Mouse (Mus musculus) embryonic facial prominence, embryonic 11.5 days (tissue): ENCODE data around the gene Ndrg3. TPM values are rescaled to one million over a fixed set of nuclear protein-coding genes. Genes with fewer than 3 reads are reported as not detected.
"Not testable (repeated sequence)": the region's sequence is repeated elsewhere in the genome, so short reads cannot be mapped to it uniquely, and the experiment has no call there.

Source experiments
- ATAC-seq: fragments of 200-750 bp; cut with Nextera tagmentation; replicated peaks from 2 replicates; pipeline ENCODE4 v1.8.0; 2017; ENCODE audit warnings: low read depth; ENCODE audit not compliant: insufficient number of reproducible peaks, low FRiP score, low TSS enrichment
- DNase-seq: peaks from one replicate; pipeline ENCODE4 v3.0.0-alpha.2; 2015; ENCODE audit warnings: low spot score
- H3K27ac ChIP-seq: fragments of 300-500 bp; sonication (generic); replicated peaks from 2 replicates; pipeline ENCODE4 v1.5.1; 2014; ENCODE audit warnings: mild to moderate bottlenecking, low read depth, low read length, control low read depth
- H3K27me3 ChIP-seq: fragments of 300-500 bp; sonication (generic); 2 replicates; pipeline ENCODE4 v1.6.1; 2014; ENCODE audit warnings: mild to moderate bottlenecking, low read length, moderate library complexity, mixed read lengths; ENCODE audit not compliant: control insufficient read depth, insufficient read depth
- H3K36me3 ChIP-seq: fragments of 300-500 bp; sonication (generic); replicated peaks from 2 replicates; pipeline ENCODE4 v1.6.1; 2014; ENCODE audit warnings: low read depth, mild to moderate bottlenecking, low read length, moderate library complexity, mixed read lengths; ENCODE audit not compliant: control insufficient read depth, insufficient read depth
- H3K4me1 ChIP-seq: fragments of 300-500 bp; sonication (generic); 2 replicates; pipeline ENCODE4 v1.6.1; 2014; ENCODE audit warnings: low read length, mixed read lengths; ENCODE audit not compliant: control insufficient read depth, insufficient read depth
- H3K4me2 ChIP-seq: fragments of 300-500 bp; sonication (generic); 2 replicates; pipeline ENCODE4 v1.6.1; 2014; ENCODE audit warnings: low read depth, mild to moderate bottlenecking, control low read depth, low read length, moderate library complexity
- H3K4me3 ChIP-seq: fragments of 300-500 bp; sonication (generic); 2 replicates; pipeline ENCODE4 v1.5.1; 2014; ENCODE audit warnings: low read depth, low read length, control low read depth
- H3K9ac ChIP-seq: fragments of 300-500 bp; sonication (generic); replicated peaks from 2 replicates; pipeline ENCODE4 v1.6.1; 2014; ENCODE audit warnings: mild to moderate bottlenecking, control low read depth, low read length
- H3K9me3 ChIP-seq: fragments of 300-500 bp; sonication (generic); replicated peaks from 2 replicates; pipeline ENCODE4 v1.6.1; 2016; ENCODE audit warnings: mild to moderate bottlenecking, low read length, inconsistent platforms, mixed read lengths; ENCODE audit not compliant: control insufficient read depth
- WGBS: fragments of 180-500 bp; shearing (Covaris S2); extraction: QIAGEN DNeasy Blood & Tissue Kit; methylation state at CpG from one replicate; pipeline ENCODE4 v1.1.7; 2014; 5-methylcytosine and 5-hydroxymethylcytosine counted together
- polyA plus RNA-seq: library from polyadenylated mRNA; unstranded; fragments of >200 nt; fragmentation: Nextera tagmentation; extraction: Ambion mirVana; gene quantifications from 2 replicates; pipeline ENCODE4 v1.2.1, GENCODE M21; 2014

The Ndrg3 gene
- polyA plus RNA-seq, 1 experiment from 2014 or later = 42.2 TPM

- H3K27me3 ChIP-seq, ATAC-seq, H3K9me3 ChIP-seq, H3K9ac ChIP-seq, H3K36me3 ChIP-seq, H3K4me1 ChIP-seq, H3K27ac ChIP-seq, H3K4me3 ChIP-seq, H3K4me2 ChIP-seq, DNase-seq: not testable (repeated sequence)
- WGBS = 80% methylated on average over 4 of the region's 4 CpGs
Measured at GRCm38 (mm10) chr2:156902411-156902810, 89.4 kb downstream of the Ndrg3 start.

DNA sequence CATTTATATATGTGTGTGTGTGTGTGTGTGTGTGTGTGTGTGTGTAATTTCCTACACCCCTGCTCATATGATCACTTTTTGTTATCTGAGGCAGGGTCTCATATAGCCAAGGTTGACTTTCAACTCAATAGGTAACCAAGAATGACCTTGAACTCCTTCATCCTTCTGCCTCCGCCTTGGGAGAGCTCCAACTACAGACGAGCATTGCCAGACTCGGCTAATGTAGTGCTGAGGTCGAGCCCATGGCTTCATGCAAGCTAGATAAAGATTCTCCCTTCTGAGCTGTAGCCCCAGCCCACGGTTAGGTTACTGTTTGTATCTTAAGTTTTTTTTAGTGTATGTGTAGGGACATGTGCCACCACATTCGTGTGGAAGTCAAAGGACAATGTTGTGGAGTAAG lies 90.0 kb downstream of the Ndrg3 start:
- DNase-seq = no peak
- Histone ChIP-seq H3K9me3 (no peaks in the 10 kb centered on the region), H3K27me3 (no peaks in the 10 kb centered on the region), H3K36me3 (no peaks in the 10 kb centered on the region), H3K9ac (no peak overlapping the region), H3K4me1 (no peaks in the 10 kb centered on the region), H3K27ac (no peak overlapping the region), H3K4me2 (no peak overlapping the region), H3K4me3 (no peak overlapping the region)
- ATAC-seq = no peak
- WGBS = 76% methylated on average over 6 of the region's 6 CpGs

DNA sequence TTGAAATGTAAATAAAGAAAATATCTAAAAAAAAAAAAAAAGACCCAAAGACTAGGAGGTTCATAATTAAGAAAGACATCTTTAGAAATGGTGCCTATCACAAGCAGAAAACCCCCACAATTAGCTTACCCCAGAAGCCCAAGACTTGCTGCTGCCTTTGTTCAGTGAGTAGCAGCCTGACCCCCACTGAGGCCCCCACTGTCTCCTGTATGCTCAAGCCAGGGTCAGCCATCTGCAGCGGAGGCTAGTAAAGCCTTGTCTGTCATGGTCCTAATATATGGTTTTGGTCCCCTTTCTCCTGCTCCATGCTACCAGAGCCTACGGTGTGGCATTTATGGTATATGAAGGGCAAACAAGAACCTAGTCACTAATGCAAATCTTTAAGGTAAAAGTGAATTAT lies 90.5 kb downstream of the Ndrg3 start:
- no peaks in the 10 kb centered on the region for H3K4me1 ChIP-seq
- H3K27me3 ChIP-seq = no peaks in the 10 kb centered on the region
- H3K4me2 ChIP-seq = no peak overlapping the region
- 70% methylated on average over 2 of the region's 2 CpGs for WGBS
- no peak overlapping the region for H3K9ac ChIP-seq
- no peaks in the 10 kb centered on the region for H3K9me3 ChIP-seq
- no peaks in the 10 kb centered on the region for H3K36me3 ChIP-seq
- H3K4me3 ChIP-seq = no peak overlapping the region
- ATAC-seq = no peak
- H3K27ac ChIP-seq = no peak overlapping the region
- DNase-seq = no peak

DNA sequence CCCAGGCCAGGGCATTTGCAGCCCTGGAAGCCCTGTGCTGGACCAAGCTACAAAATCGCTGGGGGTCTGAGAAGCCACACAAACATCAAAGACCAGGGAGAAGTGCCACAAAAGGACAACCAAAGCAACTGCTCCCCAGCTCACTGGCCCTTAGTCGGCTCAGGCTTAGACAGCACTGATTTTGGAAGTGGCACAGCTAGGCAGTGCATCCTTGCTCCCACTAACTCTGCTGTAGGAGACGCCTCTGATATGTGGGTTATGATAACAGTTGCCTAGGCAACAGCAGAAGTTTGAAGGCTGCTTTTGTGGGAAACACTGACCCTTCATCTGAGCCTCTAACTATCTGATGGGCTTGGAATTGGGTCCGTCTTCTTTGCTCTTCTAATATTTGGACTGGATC lies 92.7 kb downstream of the Ndrg3 start:
- Histone ChIP-seq H3K4me3 (no peak overlapping the region), H3K9me3 (no peaks in the 10 kb centered on the region), H3K4me1 (no peaks in the 10 kb centered on the region), H3K4me2 (no peak overlapping the region), H3K27me3 (no peaks in the 10 kb centered on the region), H3K9ac (no peak overlapping the region), H3K27ac (no peak overlapping the region), H3K36me3 (no peaks in the 10 kb centered on the region)
- WGBS = 77% methylated on average over 4 of the region's 4 CpGs
- ATAC-seq (no peak), DNase-seq (no peak)

- no peaks in the 10 kb centered on the region for H3K36me3 ChIP-seq
- no peak overlapping the region for H3K9ac ChIP-seq
- ATAC-seq (no peak), DNase-seq (no peak)
- H3K4me1 ChIP-seq = no peaks in the 10 kb centered on the region
- H3K27me3 ChIP-seq = no peaks in the 10 kb centered on the region
- no peak overlapping the region for H3K4me3 ChIP-seq
- H3K27ac ChIP-seq = no peak overlapping the region
- no peaks in the 10 kb centered on the region for H3K9me3 ChIP-seq
- no peak overlapping the region for H3K4me2 ChIP-seq
- WGBS = 69% methylated on average over 4 of the region's 4 CpGs
Measured at GRCm38 (mm10) chr2:156898374-156898773, 93.5 kb downstream of the Ndrg3 start.

DNA sequence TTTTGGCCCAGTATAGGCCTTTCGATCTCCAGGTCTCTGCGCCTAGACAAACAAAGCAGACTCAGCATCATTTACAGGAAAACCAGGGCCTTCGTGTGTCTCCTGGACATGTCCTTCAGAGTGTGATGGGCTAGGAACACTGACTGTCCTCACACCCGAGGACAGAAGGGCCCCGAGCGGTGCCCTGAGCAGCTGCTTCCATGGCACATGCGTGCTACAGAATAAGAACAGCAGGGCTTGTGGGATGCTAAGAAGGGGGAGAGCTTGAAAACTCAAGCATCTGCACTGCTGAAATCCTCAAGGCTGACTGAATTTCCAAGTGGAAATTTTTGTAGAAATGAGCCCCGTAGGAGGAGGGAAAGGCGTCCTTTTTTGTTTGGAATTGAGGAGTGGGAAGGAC lies 94.8 kb downstream of the Ndrg3 start:
- DNase-seq (no peak), ATAC-seq (no peak)
- Histone ChIP-seq H3K27me3 (no peaks in the 10 kb centered on the region), H3K9ac (no peak overlapping the region), H3K36me3 (no peaks in the 10 kb centered on the region), H3K4me2 (no peak overlapping the region), H3K9me3 (no peaks in the 10 kb centered on the region), H3K4me1 (no peaks in the 10 kb centered on the region), H3K27ac (no peak overlapping the region), H3K4me3 (no peak overlapping the region)
- WGBS = 89% methylated on average over 9 of the region's 9 CpGs

DNA sequence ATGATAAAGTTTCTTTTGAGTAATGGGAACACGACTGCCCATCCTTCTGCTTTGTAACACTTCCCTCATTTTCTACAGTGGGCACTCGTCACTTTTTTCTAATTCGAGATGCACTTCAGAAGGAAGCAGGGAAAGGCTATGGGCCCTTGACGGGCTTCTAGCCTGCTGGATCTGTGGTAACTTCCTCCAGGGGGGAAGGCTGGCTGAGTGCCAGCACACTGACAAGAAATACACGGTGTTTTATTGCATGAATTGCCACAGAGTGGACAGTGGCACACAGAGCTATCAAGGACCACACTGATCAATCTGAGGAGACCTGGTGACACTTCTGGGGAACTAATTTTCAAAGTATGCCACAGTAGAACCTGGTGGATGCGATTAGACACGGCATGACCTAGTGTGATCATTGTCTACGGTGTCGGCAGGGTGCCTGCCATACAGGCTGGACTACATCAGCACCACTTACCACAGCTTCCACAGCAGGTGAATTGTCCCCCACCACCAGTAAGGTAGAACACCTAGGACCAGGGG lies 95.4 kb downstream of the Ndrg3 start:
- ATAC-seq (no peak), DNase-seq (no peak)
- Histone ChIP-seq H3K36me3 (no peaks in the 10 kb centered on the region), H3K4me2 (no peak overlapping the region), H3K4me3 (no peak overlapping the region), H3K27ac (no peak overlapping the region), H3K9ac (no peak overlapping the region), H3K27me3 (no peaks in the 10 kb centered on the region), H3K9me3 (no peaks in the 10 kb centered on the region), H3K4me1 (no peaks in the 10 kb centered on the region)
- WGBS = 85% methylated on average over 9 of the region's 9 CpGs

GRCm38 (mm10) chr2:156894496-156895265 lies 97.2 kb downstream of the Ndrg3 start:
- no peaks in the 10 kb centered on the region for H3K4me1 ChIP-seq
- no peak for DNase-seq
- H3K9ac ChIP-seq = no peak overlapping the region
- WGBS = 81% methylated on average over 15 of the region's 15 CpGs
- no peak for ATAC-seq
- H3K4me2 ChIP-seq = no peak overlapping the region
- no peak overlapping the region for H3K27ac ChIP-seq
- H3K36me3 ChIP-seq = no peaks in the 10 kb centered on the region
- no peaks in the 10 kb centered on the region for H3K27me3 ChIP-seq
- no peak overlapping the region for H3K4me3 ChIP-seq
- H3K9me3 ChIP-seq = no peaks in the 10 kb centered on the region
